Mouse (Mus musculus) R1 (cell line): ENCODE data around the gene Isg20l2.
"Not testable (repeated sequence)": the region's sequence is repeated elsewhere in the genome, so short reads cannot be mapped to it uniquely, and the experiment has no call there.

ENCODE experiments used
- DNase-seq: peaks from one replicate; pipeline ENCODE4 v3.0.0-alpha.2; 2018; ENCODE audit warnings: low read depth, low spot score

The Isg20l2 gene

GRCm38 (mm10) chr3:87930078-87930795, at the start of gene Isg20l2, which contains the start of gene Rrnad1:
Isg20l2 (plus strand) TSS chr3:87930314.
Rrnad1 (minus strand) TSS chr3:87930717.
- DNase-seq: peak; percentile 98

GRCm38 (mm10) chr3:87884291-87884690, 45.8 kb upstream of the Isg20l2 start:
- no peak for DNase-seq

GRCm38 (mm10) chr3:87884708-87885251, 45.3 kb upstream of the Isg20l2 start:
- DNase-seq: peak; percentile 75

- peak; percentile 100 for DNase-seq
Measured at GRCm38 (mm10) chr3:87885281-87886003, 44.7 kb upstream of the Isg20l2 start, which contains the start of gene Prcc. Prcc (minus strand) TSS chr3:87885608.

GRCm38 (mm10) chr3:87886004-87886365, 44.1 kb upstream of the Isg20l2 start:
- no peak for DNase-seq

- DNase-seq: no peak
Measured at GRCm38 (mm10) chr3:87886416-87886815, 43.7 kb upstream of the Isg20l2 start.

- peak; percentile 65 for DNase-seq
Measured at GRCm38 (mm10) chr3:87887400-87887799, 42.7 kb upstream of the Isg20l2 start.

GRCm38 (mm10) chr3:87891481-87891880, 38.6 kb upstream of the Isg20l2 start:
- no peak for DNase-seq

GRCm38 (mm10) chr3:87893367-87893905, 36.7 kb upstream of the Isg20l2 start:
- peak; percentile 92 for DNase-seq

GRCm38 (mm10) chr3:87899266-87899665, 30.8 kb upstream of the Isg20l2 start:
- no peak for DNase-seq

GRCm38 (mm10) chr3:87899776-87900175, 30.3 kb upstream of the Isg20l2 start:
- DNase-seq: no peak

- DNase-seq: no peak
Measured at GRCm38 (mm10) chr3:87901036-87901624, 29.0 kb upstream of the Isg20l2 start.

- not testable (repeated sequence) for DNase-seq
Measured at GRCm38 (mm10) chr3:87901959-87902358, 28.2 kb upstream of the Isg20l2 start.

GRCm38 (mm10) chr3:87903821-87904220, 26.3 kb upstream of the Isg20l2 start:
- DNase-seq: no peak

GRCm38 (mm10) chr3:87905880-87906485, 24.1 kb upstream of the Isg20l2 start, which contains the start of gene Hdgf:
Hdgf (plus strand) TSS chr3:87906321.
- peak; percentile 98 for DNase-seq

GRCm38 (mm10) chr3:87906601-87906980, 23.5 kb upstream of the Isg20l2 start:
- no peak for DNase-seq

GRCm38 (mm10) chr3:87906981-87907857, 22.9 kb upstream of the Isg20l2 start:
- peak; percentile 83 for DNase-seq

GRCm38 (mm10) chr3:87907906-87908305, 22.2 kb upstream of the Isg20l2 start:
- no peak for DNase-seq

GRCm38 (mm10) chr3:87909381-87909780, 20.7 kb upstream of the Isg20l2 start:
- no peak for DNase-seq

GRCm38 (mm10) chr3:87909874-87910273, 20.2 kb upstream of the Isg20l2 start:
- peak; percentile 57 for DNase-seq
